Mouse (Mus musculus) neural tube, embryonic 14.5 days (tissue): ENCODE measurements around the gene St3gal4. TPM values are rescaled to one million over a fixed set of nuclear protein-coding genes. Genes with fewer than 3 reads are reported as not detected.

Source experiments
- ATAC-seq: fragments of 200-750 bp; cut with Nextera tagmentation; 2 replicates; pipeline ENCODE4 v1.8.0; 2017; ENCODE audit warnings: low read depth, mild to moderate bottlenecking, moderate TSS enrichment, moderate library complexity
- H3K27ac ChIP-seq: fragments of 300-500 bp; sonication (generic); 2 replicates; pipeline ENCODE4 v1.5.1; 2014; ENCODE audit warnings: low read depth, mild to moderate bottlenecking, control low read depth, low read length, moderate library complexity, mixed read lengths
- H3K27me3 ChIP-seq: fragments of 300-500 bp; sonication (generic); 2 replicates; pipeline ENCODE4 v1.6.1; 2014; ENCODE audit warnings: low read length; ENCODE audit not compliant: control insufficient read depth, insufficient read depth
- H3K36me3 ChIP-seq: fragments of 300-500 bp; sonication (generic); 2 replicates; pipeline ENCODE4 v1.6.1; 2014; ENCODE audit warnings: low read length, mixed read lengths; ENCODE audit not compliant: control insufficient read depth, insufficient read depth
- H3K4me1 ChIP-seq: fragments of 300-500 bp; sonication (generic); 2 replicates; pipeline ENCODE4 v1.6.1; 2014; ENCODE audit warnings: low read length; ENCODE audit not compliant: control insufficient read depth, insufficient read depth
- H3K4me2 ChIP-seq: fragments of 300-500 bp; sonication (generic); 2 replicates; pipeline ENCODE4 v1.6.1; 2014; ENCODE audit warnings: mild to moderate bottlenecking, low read depth, low read length, control low read depth
- H3K4me3 ChIP-seq: fragments of 300-500 bp; sonication (generic); 2 replicates; pipeline ENCODE4 v1.5.1; 2014; ENCODE audit warnings: low read depth, low read length, control low read depth, mixed read lengths
- H3K9ac ChIP-seq: fragments of 300-500 bp; sonication (generic); replicated peaks from 2 replicates; pipeline ENCODE4 v1.6.1; 2014; ENCODE audit warnings: low read depth, mild to moderate bottlenecking, control low read depth, low read length, mixed read lengths
- H3K9me3 ChIP-seq: fragments of 300-500 bp; sonication (generic); 2 replicates; pipeline ENCODE4 v1.6.1; 2016; ENCODE audit warnings: low read length; ENCODE audit not compliant: control insufficient read depth
- WGBS: fragments of 180-500 bp; shearing (Covaris S2); extraction: QIAGEN DNeasy Blood & Tissue Kit; methylation state at CpG from one replicate; pipeline ENCODE4 v1.1.7; 2014; 5-methylcytosine and 5-hydroxymethylcytosine counted together
- polyA plus RNA-seq: library from polyadenylated mRNA; unstranded; fragments of >200 nt; fragmentation: Nextera tagmentation; extraction: Ambion mirVana; gene quantifications from 2 replicates; pipeline ENCODE4 v1.2.1, GENCODE M21; 2014

Gene St3gal4
- polyA plus RNA-seq, 1 experiment from 2014 or later: 8.9 TPM

GRCm38 (mm10) chr9:35035074-35035473 lies 84.0 kb downstream of the St3gal4 start:
- Histone ChIP-seq H3K9me3 (no peaks in the 10 kb centered on the region; the same call in 1 of the 2 replicates), H3K4me1 (no peaks in the 10 kb centered on the region), H3K4me3 (no peak overlapping the region), H3K4me2 (no peak overlapping the region), H3K27me3 (no peaks in the 10 kb centered on the region), H3K9ac (no peak overlapping the region), H3K36me3 (no peaks in the 10 kb centered on the region), H3K27ac (no peak overlapping the region)
- 63% methylated on average over 14 of the region's 14 CpGs for WGBS
- ATAC-seq: no peak

GRCm38 (mm10) chr9:35032457-35032856 lies 86.6 kb downstream of the St3gal4 start:
- no peak overlapping the region for H3K4me2 ChIP-seq
- H3K4me3 ChIP-seq: no peak overlapping the region
- H3K27ac ChIP-seq: no peak overlapping the region
- H3K9me3 ChIP-seq: no peaks in the 10 kb centered on the region; the same call in 1 of the 2 replicates
- H3K9ac ChIP-seq: no peak overlapping the region
- WGBS: 48% methylated on average over 6 of the region's 6 CpGs
- H3K36me3 ChIP-seq: no peaks in the 10 kb centered on the region
- no peak for ATAC-seq
- H3K4me1 ChIP-seq: no peaks in the 10 kb centered on the region
- no peaks in the 10 kb centered on the region for H3K27me3 ChIP-seq

GRCm38 (mm10) chr9:35030823-35031222 lies 88.2 kb downstream of the St3gal4 start:
- Histone ChIP-seq H3K27me3 (no peaks in the 10 kb centered on the region), H3K9ac (no peak overlapping the region), H3K4me1 (no peaks in the 10 kb centered on the region), H3K4me2 (no peak overlapping the region), H3K4me3 (no peak overlapping the region), H3K27ac (no peak overlapping the region), H3K9me3 (no peaks in the 10 kb centered on the region), H3K36me3 (no peaks in the 10 kb centered on the region)
- no peak for ATAC-seq
- 81% methylated on average over 5 of the region's 5 CpGs for WGBS

GRCm38 (mm10) chr9:35027382-35027997 lies 91.6 kb downstream of the St3gal4 start:
- H3K27me3 ChIP-seq: no peaks in the 10 kb centered on the region
- no peaks in the 10 kb centered on the region for H3K36me3 ChIP-seq
- H3K4me2 ChIP-seq: no peak overlapping the region
- WGBS: 83% methylated on average over 6 of the region's 6 CpGs
- H3K27ac ChIP-seq: no peak overlapping the region
- 0 out of 2 replicates have a peak, but pooled peaks cover 3% of the 10 kb centered on the region for H3K4me1 ChIP-seq
- no peak overlapping the region for H3K4me3 ChIP-seq
- no peak overlapping the region for H3K9ac ChIP-seq
- no peaks in the 10 kb centered on the region for H3K9me3 ChIP-seq
- ATAC-seq: no peak

GRCm38 (mm10) chr9:35026897-35027311 lies 92.2 kb downstream of the St3gal4 start:
- H3K4me3 ChIP-seq: no peak overlapping the region
- 0 out of 2 replicates have a peak, but pooled peaks cover 3% of the 10 kb centered on the region for H3K4me1 ChIP-seq
- no peaks in the 10 kb centered on the region for H3K9me3 ChIP-seq
- no peak for ATAC-seq
- no peak overlapping the region for H3K4me2 ChIP-seq
- no peaks in the 10 kb centered on the region for H3K27me3 ChIP-seq
- H3K9ac ChIP-seq: no peak overlapping the region
- no peaks in the 10 kb centered on the region for H3K36me3 ChIP-seq
- WGBS: 67% methylated on average over 6 of the region's 6 CpGs
- no peak overlapping the region for H3K27ac ChIP-seq

GRCm38 (mm10) chr9:35026311-35026710 lies 92.8 kb downstream of the St3gal4 start:
- Histone ChIP-seq H3K4me1 (0 out of 2 replicates have a peak, but pooled peaks cover 3% of the 10 kb centered on the region), H3K9me3 (no peaks in the 10 kb centered on the region), H3K4me2 (no peak overlapping the region), H3K27me3 (no peaks in the 10 kb centered on the region), H3K36me3 (no peaks in the 10 kb centered on the region), H3K9ac (no peak overlapping the region), H3K4me3 (no peak overlapping the region), H3K27ac (no peak overlapping the region)
- WGBS: 89% methylated on average over 6 of the region's 6 CpGs
- no peak for ATAC-seq

- 4% methylated on average over 24 of the region's 25 CpGs for WGBS
- peak overlapping the region; percentile 8; the same call in 1 of the 2 replicates for H3K4me3 ChIP-seq
- H3K9me3 ChIP-seq: no peaks in the 10 kb centered on the region
- ATAC-seq: peak; percentile 33; the same call in 1 of the 2 replicates
- no peaks in the 10 kb centered on the region for H3K36me3 ChIP-seq
- H3K9ac ChIP-seq: peak overlapping the region; percentile 26; the same call in 1 of the 2 replicates
- no peak overlapping the region for H3K27ac ChIP-seq
- peaks cover 8% of the 10 kb centered on the region; the same call in 1 of the 2 replicates for H3K4me1 ChIP-seq
- no peaks in the 10 kb centered on the region for H3K27me3 ChIP-seq
- peak overlapping the region; percentile 38 for H3K4me2 ChIP-seq
Measured at GRCm38 (mm10) chr9:35024591-35025496, 94.2 kb downstream of the St3gal4 start.

- Histone ChIP-seq H3K27me3 (no peaks in the 10 kb centered on the region), H3K4me3 (no peak overlapping the region), H3K36me3 (no peaks in the 10 kb centered on the region), H3K27ac (no peak overlapping the region), H3K9me3 (no peaks in the 10 kb centered on the region), H3K4me2 (no peak overlapping the region), H3K9ac (no peak overlapping the region), H3K4me1 (peaks cover 26% of the 10 kb centered on the region; the same call in 1 of the 2 replicates)
- no peak for ATAC-seq
- WGBS: 87% methylated on average over 1 of the region's 1 CpGs
Measured at GRCm38 (mm10) chr9:35021744-35022143, 97.3 kb downstream of the St3gal4 start.
